Mouse (Mus musculus) C3H10T1/2 (cell line): ENCODE measurements around the gene Map3k14. TPM values are rescaled to one million over a fixed set of nuclear protein-coding genes. Genes with fewer than 3 reads are reported as not detected.

Source experiments
- polyA plus RNA-seq, 2 experiments: library from polyadenylated mRNA; unstranded; fragments of >200 nt; fragmentation: generic; extraction: Trizol; gene quantifications; one replicate each; pipeline ENCODE4 v1.2.1; 2012; ENCODE audit warnings: missing spikeins in 2 of 2

The Map3k14 gene
- 10 to 100 TPM in 1 of 2 experiments, 1 to 10 TPM in 1; 7.7 to 20.6 TPM for polyA plus RNA-seq

GRCm38 (mm10) chr11:103267346-103268219, at the start of gene Map3k14:
Map3k14 (minus strand) TSS chr11:103267472.

GRCm38 (mm10) chr11:103217790-103218516, 49.3 kb downstream of the Map3k14 start, which contains the start of gene Spata32:
Spata32 (minus strand) TSS chr11:103218432.

GRCm38 (mm10) chr11:103208458-103208857, 58.8 kb downstream of the Map3k14 start, which contains the start of gene 1700023F06Rik:
1700023F06Rik (minus strand) TSS chr11:103208558.

GRCm38 (mm10) chr11:103170494-103171285, 96.6 kb downstream of the Map3k14 start, which contains the start of gene Fmnl1:
Fmnl1 (plus strand) TSS chr11:103171107.

Other genes starting within 250 kb of the Map3k14 start
- 10 to 100 TPM; 70.6 to 88.9 TPM for gene Nmt1, start 239.3 kb downstream of the Map3k14 start, polyA plus RNA-seq
- 100 to 1,000 TPM; 148 to 200 TPM for gene Dcakd, start 239.1 kb downstream of the Map3k14 start, polyA plus RNA-seq
- gene Plcd3, start 165.8 kb downstream of the Map3k14 start, polyA plus RNA-seq, result 10 to 100 TPM; 20.9 to 60.1 TPM
- gene Acbd4, start 165.8 kb downstream of the Map3k14 start, polyA plus RNA-seq, result 10 to 100 TPM; 39.7 to 76.4 TPM
- gene Hexim1, start 151.2 kb downstream of the Map3k14 start, polyA plus RNA-seq, result 10 to 100 TPM in 1 of 2 experiments, 1 to 10 TPM in 1; 9.2 to 53.2 TPM
- 10 to 100 TPM in 1 of 2 experiments, 1 to 10 TPM in 1; 4.9 to 26.4 TPM for gene Hexim2, start 135.0 kb downstream of the Map3k14 start, polyA plus RNA-seq
- under 1 TPM; 0.14 to 0.20 TPM for gene Fmnl1, start 96.4 kb downstream of the Map3k14 start, polyA plus RNA-seq
- gene 1700023F06Rik, start 58.9 kb downstream of the Map3k14 start, polyA plus RNA-seq, result 1 to 10 TPM in 1 of 2 experiments, under 1 TPM in 1; 0.16 to 4.3 TPM
- under 1 TPM in 1 of 2 experiments, not detected in 1; 0.05 TPM for gene Spata32, start 49.0 kb downstream of the Map3k14 start, polyA plus RNA-seq
- under 1 TPM; 0.23 to 0.54 TPM for gene Arhgap27, start 96.2 kb upstream of the Map3k14 start, polyA plus RNA-seq
- 10 to 100 TPM in 1 of 2 experiments, 1 to 10 TPM in 1; 6.7 to 15.4 TPM for gene Plekhm1, start 145.2 kb upstream of the Map3k14 start, polyA plus RNA-seq
- gene Lrrc37a, start 237.1 kb upstream of the Map3k14 start, polyA plus RNA-seq, result not detected